Mouse (Mus musculus): Measurements from ENCODE around the gene Kirrel3. TPM values are rescaled to one million over a fixed set of nuclear protein-coding genes. Genes with fewer than 3 reads are reported as not detected.

The Kirrel3 gene
- polyA plus RNA-seq, 1 experiment: not detected

GRCm38 (mm10) chr9:34586080-34586479 is 100.4 kb downstream of the Kirrel3 start:
- Histone ChIP-seq H3K27ac (ENCODE audit: insufficient read depth, low read depth, low read length) (no peak overlapping the region), H3K4me1 (ENCODE audit: control insufficient read depth, insufficient read depth, low read length) (no peaks in the 10 kb centered on the region), H3K4me3 (ENCODE audit: insufficient read depth, low read length) (no peak overlapping the region)
- TF ChIP-seq POLR2A (IDR thresholded peaks at IDR 0.05; ENCODE audit: borderline replicate concordance, low read depth, low read length): no peak
- no peak for TF ChIP-seq CTCF (IDR thresholded peaks at IDR 0.05; ENCODE audit: low read depth, low read length)

- H3K4me3 ChIP-seq (ENCODE audit: insufficient read depth, low read length): no peak overlapping the region
- no peaks in the 10 kb centered on the region for H3K4me1 ChIP-seq (ENCODE audit: control insufficient read depth, insufficient read depth, low read length)
- no peak overlapping the region for H3K27ac ChIP-seq (ENCODE audit: insufficient read depth, low read depth, low read length)
- TF ChIP-seq CTCF (IDR thresholded peaks at IDR 0.05; ENCODE audit: low read depth, low read length) (no peak), POLR2A (IDR thresholded peaks at IDR 0.05; ENCODE audit: borderline replicate concordance, low read depth, low read length) (no peak)
These were observed 104.1 kb downstream of the Kirrel3 start for GRCm38 (mm10) chr9:34589799-34590198.

- no peak overlapping the region for H3K4me3 ChIP-seq (ENCODE audit: insufficient read depth, low read length)
- H3K4me1 ChIP-seq (ENCODE audit: control insufficient read depth, insufficient read depth, low read length): no peaks in the 10 kb centered on the region
- H3K27ac ChIP-seq (ENCODE audit: insufficient read depth, low read depth, low read length): no peak overlapping the region
- no peak for TF ChIP-seq CTCF (IDR thresholded peaks at IDR 0.05; ENCODE audit: low read depth, low read length)
- no peak for TF ChIP-seq POLR2A (IDR thresholded peaks at IDR 0.05; ENCODE audit: borderline replicate concordance, low read depth, low read length)
These were observed 106.4 kb downstream of the Kirrel3 start for GRCm38 (mm10) chr9:34592073-34592610.

- TF ChIP-seq POLR2A (IDR thresholded peaks at IDR 0.05; ENCODE audit: borderline replicate concordance, low read depth, low read length): no peak
- no peak for TF ChIP-seq CTCF (IDR thresholded peaks at IDR 0.05; ENCODE audit: low read depth, low read length)
- Histone ChIP-seq H3K4me3 (ENCODE audit: insufficient read depth, low read length) (no peak overlapping the region), H3K4me1 (ENCODE audit: control insufficient read depth, insufficient read depth, low read length) (no peaks in the 10 kb centered on the region), H3K27ac (ENCODE audit: insufficient read depth, low read depth, low read length) (no peak overlapping the region)
These were observed 108.2 kb downstream of the Kirrel3 start for GRCm38 (mm10) chr9:34593889-34594288.

- no peak overlapping the region for H3K27ac ChIP-seq (ENCODE audit: insufficient read depth, low read depth, low read length)
- H3K4me1 ChIP-seq (ENCODE audit: control insufficient read depth, insufficient read depth, low read length): no peaks in the 10 kb centered on the region
- no peak for TF ChIP-seq POLR2A (IDR thresholded peaks at IDR 0.05; ENCODE audit: borderline replicate concordance, low read depth, low read length)
- no peak for TF ChIP-seq CTCF (IDR thresholded peaks at IDR 0.05; ENCODE audit: low read depth, low read length)
- H3K4me3 ChIP-seq (ENCODE audit: insufficient read depth, low read length): no peak overlapping the region
These were observed 114.6 kb downstream of the Kirrel3 start for GRCm38 (mm10) chr9:34600326-34600725.

GRCm38 (mm10) chr9:34603750-34604149 is 118.1 kb downstream of the Kirrel3 start:
- H3K4me3 ChIP-seq (ENCODE audit: insufficient read depth, low read length): no peak overlapping the region
- H3K4me1 ChIP-seq (ENCODE audit: control insufficient read depth, insufficient read depth, low read length): no peaks in the 10 kb centered on the region
- no peak for TF ChIP-seq CTCF (IDR thresholded peaks at IDR 0.05; ENCODE audit: low read depth, low read length)
- no peak for TF ChIP-seq POLR2A (IDR thresholded peaks at IDR 0.05; ENCODE audit: borderline replicate concordance, low read depth, low read length)
- no peak overlapping the region for H3K27ac ChIP-seq (ENCODE audit: insufficient read depth, low read depth, low read length)

- TF ChIP-seq CTCF (IDR thresholded peaks at IDR 0.05; ENCODE audit: low read depth, low read length) (no peak), POLR2A (IDR thresholded peaks at IDR 0.05; ENCODE audit: borderline replicate concordance, low read depth, low read length) (no peak)
- Histone ChIP-seq H3K4me1 (ENCODE audit: control insufficient read depth, insufficient read depth, low read length) (no peaks in the 10 kb centered on the region), H3K27ac (ENCODE audit: insufficient read depth, low read depth, low read length) (no peak overlapping the region), H3K4me3 (ENCODE audit: insufficient read depth, low read length) (no peak overlapping the region)
These were observed 119.2 kb downstream of the Kirrel3 start for GRCm38 (mm10) chr9:34604931-34605330.

- Histone ChIP-seq H3K4me1 (ENCODE audit: control insufficient read depth, insufficient read depth, low read length) (no peaks in the 10 kb centered on the region), H3K4me3 (ENCODE audit: insufficient read depth, low read length) (no peak overlapping the region), H3K27ac (ENCODE audit: insufficient read depth, low read depth, low read length) (no peak overlapping the region)
- TF ChIP-seq POLR2A (IDR thresholded peaks at IDR 0.05; ENCODE audit: borderline replicate concordance, low read depth, low read length): no peak
- TF ChIP-seq CTCF (IDR thresholded peaks at IDR 0.05; ENCODE audit: low read depth, low read length): no peak
These were observed 119.8 kb downstream of the Kirrel3 start for GRCm38 (mm10) chr9:34605486-34605885.

- TF ChIP-seq POLR2A (IDR thresholded peaks at IDR 0.05; ENCODE audit: borderline replicate concordance, low read depth, low read length) (no peak), CTCF (IDR thresholded peaks at IDR 0.05; ENCODE audit: low read depth, low read length) (no peak)
- Histone ChIP-seq H3K27ac (ENCODE audit: insufficient read depth, low read depth, low read length) (no peak overlapping the region), H3K4me1 (ENCODE audit: control insufficient read depth, insufficient read depth, low read length) (no peaks in the 10 kb centered on the region), H3K4me3 (ENCODE audit: insufficient read depth, low read length) (no peak overlapping the region)
These were observed 122.3 kb downstream of the Kirrel3 start for GRCm38 (mm10) chr9:34607976-34608375.

- Histone ChIP-seq H3K27ac (ENCODE audit: insufficient read depth, low read depth, low read length) (no peak overlapping the region), H3K4me1 (ENCODE audit: control insufficient read depth, insufficient read depth, low read length) (no peaks in the 10 kb centered on the region), H3K4me3 (ENCODE audit: insufficient read depth, low read length) (no peak overlapping the region)
- TF ChIP-seq CTCF (IDR thresholded peaks at IDR 0.05; ENCODE audit: low read depth, low read length) (no peak), POLR2A (IDR thresholded peaks at IDR 0.05; ENCODE audit: borderline replicate concordance, low read depth, low read length) (no peak)
These were observed 127.4 kb downstream of the Kirrel3 start for GRCm38 (mm10) chr9:34612886-34613769.
